Mouse (Mus musculus) frontal cortex, adult (tissue): ENCODE data around the gene Olfr1094.

ENCODE experiments used
- ATAC-seq: cut with Nextera tagmentation; 2 replicates; pipeline ENCODE4 v1.9.2; 2017; ENCODE audit warnings: mild to moderate bottlenecking, moderate library complexity, mixed read lengths; ENCODE audit not compliant: low TSS enrichment

Gene Olfr1094

GRCm38 (mm10) chr2:86824363-86824762, at the start of gene Olfr1094:
Olfr1094 (plus strand) TSS chr2:86824663.
- ATAC-seq: no peak

- no peak for ATAC-seq
Observed at GRCm38 (mm10) chr2:86782179-86782578, 42.3 kb upstream of the Olfr1094 start, which contains the start of gene Olfr1093. Olfr1093 (plus strand) TSS chr2:86782479.

- ATAC-seq: no peak
Observed at GRCm38 (mm10) chr2:86809918-86810317, 14.5 kb upstream of the Olfr1094 start, which contains the start of gene Olfr141. Olfr141 (minus strand) TSS chr2:86810018.

- no peak for ATAC-seq
Observed at GRCm38 (mm10) chr2:86851596-86851995, 27.1 kb downstream of the Olfr1094 start, which contains the start of gene Olfr1095. Olfr1095 (minus strand) TSS chr2:86851696.

GRCm38 (mm10) chr2:86874702-86875101, 50.2 kb downstream of the Olfr1094 start, which contains the start of gene Gm13723:
Gm13723 (minus strand) TSS chr2:86874802.
- no peak for ATAC-seq
